Mouse (Mus musculus) large intestine, adult 2 months (tissue): ENCODE measurements around the gene March7. TPM values are rescaled to one million over a fixed set of nuclear protein-coding genes. Genes with fewer than 3 reads are reported as not detected.

Experiments used
- DNase-seq: peaks from one replicate; pipeline ENCODE4 v3.0.0-alpha.2; 2012; ENCODE audit warnings: low read depth, low spot score
- WGBS: fragments of 180-500 bp; shearing (Covaris S2); methylation state at CpG from one replicate; pipeline ENCODE4 v1.1.7; 2018; 5-methylcytosine and 5-hydroxymethylcytosine counted together
- polyA plus RNA-seq: library from polyadenylated mRNA; depleted of rRNA; stranded (reverse); fragments of >200 nt; gene quantifications from 2 replicates; pipeline ENCODE4 v1.2.3, GENCODE M21; 2012; rRNA removed

Gene March7
- 6.0 and 13.6 TPM in 2 replicates for polyA plus RNA-seq

DNA sequence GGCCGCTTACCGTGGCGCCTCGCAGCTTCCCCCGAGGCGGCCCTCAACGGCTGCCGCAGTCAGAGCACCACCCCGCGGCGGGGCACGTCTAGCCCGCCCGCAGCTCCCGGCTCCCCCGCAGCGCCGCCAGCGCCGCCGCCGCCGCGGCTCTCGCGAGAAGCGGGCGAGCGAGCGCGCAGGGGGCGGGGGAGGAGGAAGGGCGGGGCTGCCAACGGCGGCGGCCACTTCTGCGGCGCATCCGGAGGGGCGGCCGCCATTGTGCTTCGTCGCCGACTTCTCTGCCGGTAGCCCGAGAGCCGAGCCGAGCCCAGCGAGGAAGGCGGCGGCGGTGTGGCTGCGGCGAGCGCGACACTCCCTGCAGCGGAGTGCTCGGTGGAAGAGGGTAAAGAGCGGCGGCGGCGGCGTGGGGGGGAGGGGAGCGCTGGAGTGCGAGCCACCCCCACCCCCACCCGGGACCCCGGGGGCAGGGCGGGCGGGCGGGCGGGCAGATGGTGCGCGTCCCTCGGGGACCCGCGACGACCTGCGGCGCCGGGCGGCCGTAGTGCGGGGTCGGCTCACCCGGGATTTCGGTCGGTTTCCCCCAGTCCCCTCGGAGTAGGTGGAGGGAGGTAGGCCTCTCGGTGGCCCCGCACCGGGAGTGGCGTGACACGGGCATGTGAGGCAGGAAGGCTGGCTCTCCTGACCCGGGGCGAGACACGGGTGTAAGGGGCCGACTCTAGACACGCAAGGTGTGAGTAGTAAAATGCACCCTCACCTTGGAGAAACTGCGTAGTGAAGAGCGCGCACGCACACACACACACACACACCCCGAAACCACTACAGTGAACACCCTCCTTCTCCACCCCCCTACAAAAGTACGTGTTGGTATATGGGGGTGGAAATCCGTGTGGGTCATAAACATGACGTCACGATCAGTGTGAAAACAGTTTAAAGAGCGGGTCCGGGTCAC lies at the start of gene March7, which contains the start of gene Baz2b:
TSS of gene March7 (plus strand) at position 185 of the 949 bp plus-strand sequence.
TSS of gene Baz2b (minus strand) at position 137 of the 949 bp plus-strand sequence.
- WGBS: under 1% methylated on average over 93 of the region's 109 CpGs
- peak; percentile 66 for DNase-seq

DNA sequence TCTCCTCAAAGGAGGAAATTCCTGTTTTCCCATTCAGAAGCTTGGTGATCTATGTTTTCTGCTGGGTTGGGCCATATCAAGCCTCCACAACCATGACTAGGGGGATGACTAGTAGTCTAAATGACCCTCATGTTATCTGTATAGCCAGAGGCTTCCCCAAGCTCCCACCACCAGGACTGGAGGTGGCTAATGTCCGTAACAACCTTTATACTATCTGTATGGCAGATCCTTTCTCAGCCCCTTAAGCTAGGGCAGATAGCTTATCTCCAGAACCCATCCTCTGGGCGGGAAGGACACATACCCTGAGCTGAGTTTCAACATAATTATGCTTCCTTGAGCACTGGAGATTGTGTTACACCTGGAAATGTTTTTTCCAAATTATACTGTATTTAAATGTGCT lies 45.9 kb upstream of the March7 start:
- WGBS: 82% methylated on average over 2 of the region's 2 CpGs
- DNase-seq: no peak

DNA sequence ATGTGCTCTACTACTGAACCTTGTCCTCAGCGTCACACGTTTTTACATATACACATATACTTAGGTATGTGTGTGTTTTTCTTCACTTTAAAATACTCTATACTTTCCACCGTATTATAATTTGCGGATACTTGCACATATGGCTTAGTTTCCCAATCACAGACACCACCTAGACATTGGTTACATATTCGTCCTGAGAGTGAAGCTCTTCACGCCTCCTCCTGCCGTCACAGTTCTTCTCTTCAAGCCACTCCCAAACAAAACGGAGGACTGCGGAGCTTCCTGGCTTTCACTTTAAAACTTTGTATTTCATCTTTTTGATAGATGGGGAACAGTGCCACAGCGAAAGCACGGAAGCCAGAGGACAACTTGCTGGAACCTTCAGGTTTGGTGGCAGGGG lies 44.0 kb upstream of the March7 start:
- WGBS: 92% methylated on average over 11 of the region's 11 CpGs
- no peak for DNase-seq

DNA sequence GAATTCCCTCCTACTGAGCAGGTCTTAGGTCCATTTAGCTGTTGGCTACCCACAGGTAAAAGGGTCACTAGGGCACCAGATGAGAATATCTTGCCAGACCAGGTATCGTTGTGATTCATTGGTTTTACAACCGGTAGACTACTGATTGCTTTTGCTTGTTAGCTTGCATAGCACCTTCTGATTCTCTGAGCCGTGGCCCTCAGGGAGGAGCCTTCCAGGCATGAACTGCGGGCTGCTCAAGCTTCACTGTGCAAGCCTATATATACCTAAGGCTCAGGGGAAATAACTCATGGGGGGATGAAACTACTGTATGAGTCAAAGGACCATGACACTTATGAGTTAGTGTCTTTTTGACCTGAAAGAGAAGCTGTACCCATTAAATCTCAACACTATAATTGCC lies 42.8 kb upstream of the March7 start:
- DNase-seq: no peak
- 37% methylated on average over 4 of the region's 4 CpGs for WGBS

DNA sequence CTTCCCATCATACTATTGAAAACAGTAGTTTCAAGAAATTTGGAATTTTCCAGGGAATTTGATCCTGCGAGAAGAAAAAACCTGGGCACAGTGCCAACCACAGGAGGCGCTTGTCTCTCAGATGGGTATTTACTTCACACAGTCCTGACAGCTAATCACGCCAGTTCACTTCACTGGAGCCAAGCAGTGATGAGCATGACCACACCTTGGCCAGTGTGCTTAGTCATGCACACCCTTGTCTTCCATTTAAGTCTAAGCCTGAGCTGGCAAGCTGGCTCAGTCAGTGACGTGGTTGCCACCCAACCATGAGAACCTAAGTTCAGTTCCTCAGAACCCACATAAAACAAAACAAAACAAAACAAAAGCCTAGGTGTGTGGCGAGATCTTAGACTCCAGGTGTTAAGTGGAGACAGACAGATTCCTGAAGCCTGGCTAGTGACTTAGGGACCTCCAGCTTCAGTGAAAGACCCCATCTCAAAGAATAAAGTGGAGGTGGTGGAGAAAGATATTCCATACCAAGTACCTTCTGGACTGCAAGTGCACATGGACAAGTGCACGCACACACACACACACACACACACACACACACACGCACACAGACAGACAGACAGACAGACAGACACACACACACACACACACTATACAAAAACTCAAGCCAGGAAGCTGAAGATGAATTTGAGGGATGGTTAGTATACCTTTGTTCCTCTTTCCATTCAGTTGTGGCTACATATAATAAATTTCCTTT lies 37.7 kb upstream of the March7 start:
- DNase-seq: no peak
- 51% methylated on average over 7 of the region's 7 CpGs for WGBS

DNA sequence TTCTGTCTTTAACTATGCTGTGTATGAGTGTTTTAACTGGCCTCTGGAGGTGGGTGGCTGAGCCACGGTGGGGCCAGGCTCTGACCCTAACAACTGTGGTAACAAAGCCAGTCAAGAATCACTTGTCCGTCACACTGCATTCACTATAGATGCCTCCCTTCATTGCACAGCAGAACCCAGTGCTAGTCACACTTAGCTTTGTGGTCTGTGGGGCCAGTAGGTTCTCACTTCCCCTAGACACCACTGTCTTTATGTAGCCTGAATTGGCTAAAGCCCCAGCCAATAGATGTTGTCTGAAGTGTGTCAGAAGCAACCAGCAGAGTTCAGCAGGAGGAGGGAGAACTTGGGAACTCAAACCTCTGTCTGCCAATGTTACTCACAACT lies 37.2 kb upstream of the March7 start:
- 76% methylated on average over 2 of the region's 2 CpGs for WGBS

DNA sequence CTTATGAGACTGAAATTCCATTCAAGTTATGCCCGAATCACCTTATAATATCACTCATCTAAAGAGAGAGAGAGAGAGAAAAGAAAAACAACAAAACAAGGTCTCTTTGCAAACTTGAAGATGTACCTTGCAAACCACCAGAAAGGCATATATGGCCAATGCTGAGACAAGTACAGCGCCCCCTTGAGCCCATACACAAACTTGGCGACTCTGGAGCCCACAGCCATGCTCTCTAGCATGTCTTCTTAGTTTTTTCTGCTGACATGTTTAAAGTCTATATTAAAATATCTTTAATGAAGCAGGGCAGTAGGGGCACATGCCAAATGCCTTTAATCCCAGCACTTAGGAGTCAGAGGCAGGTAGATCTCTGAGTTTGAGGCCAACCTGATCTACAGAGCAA lies 36.5 kb upstream of the March7 start:
- WGBS: 69% methylated on average over 3 of the region's 3 CpGs

More for the DNA sequence above, 37.2 kb upstream of the March7 start:
- DNase-seq: no peak

DNA sequence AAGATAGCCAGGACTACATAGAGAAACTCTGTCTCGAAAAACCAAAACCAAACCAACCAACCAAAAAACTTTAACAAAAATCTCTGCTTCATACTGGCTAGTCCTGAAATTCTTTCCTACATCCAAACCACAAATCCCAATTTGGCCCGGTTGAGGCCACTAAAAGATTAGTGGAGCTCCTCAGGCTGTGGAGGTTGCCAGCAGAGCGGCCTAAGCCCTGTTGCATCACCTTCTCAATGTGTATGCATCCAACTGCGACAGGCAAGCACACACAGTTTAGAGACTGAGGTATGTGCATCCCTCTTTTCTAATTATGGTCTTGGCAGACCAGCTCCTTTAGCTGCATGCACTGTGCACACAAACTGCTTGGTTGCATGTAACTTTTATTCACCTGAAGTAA lies 36.1 kb upstream of the March7 start:
- DNase-seq: no peak
- WGBS: 83% methylated on average over 4 of the region's 4 CpGs

More for the DNA sequence above, 36.5 kb upstream of the March7 start:
- no peak for DNase-seq

DNA sequence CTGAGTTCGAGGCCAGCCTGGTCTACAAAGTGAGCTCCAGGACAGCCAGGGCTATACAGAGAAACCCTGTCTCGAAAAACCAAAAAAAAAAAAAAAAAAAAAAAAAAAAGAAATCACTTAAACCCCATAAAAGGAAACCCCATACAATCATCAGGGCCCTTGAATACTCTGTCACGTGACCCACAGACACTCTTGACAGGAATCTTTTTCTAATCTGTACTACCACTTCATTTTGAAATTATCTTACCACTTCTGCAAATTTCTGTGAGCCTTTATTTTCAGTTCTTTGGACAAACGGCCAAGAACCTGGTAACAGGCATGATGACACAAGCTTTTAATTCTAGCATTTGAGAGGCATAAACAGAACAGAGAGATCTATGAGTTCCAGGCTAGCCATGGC lies 34.6 kb upstream of the March7 start:
- 89% methylated on average over 3 of the region's 4 CpGs for WGBS
- no peak for DNase-seq

DNA sequence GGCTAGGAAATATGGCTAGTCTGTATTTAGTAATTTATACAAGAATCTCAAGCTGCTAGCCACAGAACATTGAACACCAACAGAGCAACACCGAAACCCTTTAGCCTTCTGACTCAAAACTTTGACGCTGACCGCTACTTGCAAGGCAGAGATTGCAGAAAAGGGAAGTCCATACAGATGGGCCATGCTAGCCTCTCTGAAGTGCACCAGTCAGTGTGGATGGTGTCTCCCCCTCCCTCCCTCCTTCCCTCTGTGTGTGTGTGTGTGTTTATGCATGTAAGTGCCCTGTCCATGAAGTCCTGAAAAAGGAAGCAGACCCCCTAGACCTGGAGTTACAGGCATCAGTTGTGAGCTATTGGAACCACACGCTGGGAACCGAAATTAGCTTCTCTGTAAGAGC lies 33.6 kb upstream of the March7 start:
- 83% methylated on average over 5 of the region's 5 CpGs for WGBS
- DNase-seq: no peak

DNA sequence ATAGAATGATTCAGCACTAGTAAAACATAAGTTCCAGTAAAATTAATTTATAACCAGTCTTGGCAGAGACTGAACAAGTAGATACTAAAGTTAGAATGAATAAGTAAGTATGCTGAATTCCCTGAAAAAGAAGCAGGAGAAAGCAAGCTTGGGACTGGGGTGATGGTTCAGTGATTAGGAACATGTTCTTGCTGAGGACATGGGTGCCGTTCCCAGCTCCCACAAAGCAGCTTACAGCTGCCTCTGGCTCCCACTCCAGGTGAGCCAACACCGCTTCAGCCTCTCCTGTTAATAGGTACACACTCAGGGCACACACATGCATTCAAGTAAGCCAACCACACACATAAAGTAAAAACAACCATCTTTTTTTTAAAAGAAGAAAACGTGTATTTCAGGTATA lies 32.2 kb upstream of the March7 start:
- 83% methylated on average over 3 of the region's 3 CpGs for WGBS
- DNase-seq: no peak

DNA sequence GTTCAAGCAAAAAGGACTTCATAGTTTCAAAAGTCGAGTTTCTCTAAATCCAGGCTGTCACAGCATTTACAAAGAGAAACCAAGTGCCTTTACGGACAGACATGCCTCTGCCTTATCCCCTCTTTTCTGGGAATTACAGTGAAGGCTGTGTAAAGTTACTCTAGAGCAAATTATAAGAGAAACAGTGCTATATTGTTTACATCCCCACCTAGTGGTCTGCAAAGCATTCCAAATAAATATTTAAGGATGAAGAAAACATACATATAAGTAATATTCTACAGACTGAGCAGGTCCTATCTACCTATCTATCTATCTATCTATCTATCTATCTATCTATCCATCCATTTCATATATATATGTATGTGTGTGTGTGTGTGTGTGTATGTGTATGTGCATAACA lies 28.0 kb upstream of the March7 start:
- WGBS: 49% methylated on average over 2 of the region's 2 CpGs
- no peak for DNase-seq

DNA sequence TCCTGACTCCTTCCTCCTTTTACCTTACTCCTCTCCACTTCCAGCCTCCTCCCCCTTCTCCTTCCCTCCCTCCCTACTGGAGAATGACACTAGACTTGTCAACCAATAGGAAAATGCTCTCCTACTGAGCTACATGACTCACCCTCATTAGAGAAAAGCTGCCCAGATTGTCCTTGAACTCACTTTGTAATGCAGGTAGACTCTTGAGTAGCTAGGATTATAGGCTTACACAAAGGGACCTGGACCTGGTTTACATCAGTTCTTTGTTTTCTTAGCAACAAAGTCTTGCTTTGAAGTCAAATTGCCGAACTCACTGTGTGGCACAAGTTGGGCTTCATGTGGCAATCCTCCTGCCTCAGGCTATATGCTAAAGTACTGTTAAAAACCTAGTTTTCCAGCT lies 12.8 kb upstream of the March7 start:
- no peak for DNase-seq
- 62% methylated on average over 1 of the region's 1 CpGs for WGBS

DNA sequence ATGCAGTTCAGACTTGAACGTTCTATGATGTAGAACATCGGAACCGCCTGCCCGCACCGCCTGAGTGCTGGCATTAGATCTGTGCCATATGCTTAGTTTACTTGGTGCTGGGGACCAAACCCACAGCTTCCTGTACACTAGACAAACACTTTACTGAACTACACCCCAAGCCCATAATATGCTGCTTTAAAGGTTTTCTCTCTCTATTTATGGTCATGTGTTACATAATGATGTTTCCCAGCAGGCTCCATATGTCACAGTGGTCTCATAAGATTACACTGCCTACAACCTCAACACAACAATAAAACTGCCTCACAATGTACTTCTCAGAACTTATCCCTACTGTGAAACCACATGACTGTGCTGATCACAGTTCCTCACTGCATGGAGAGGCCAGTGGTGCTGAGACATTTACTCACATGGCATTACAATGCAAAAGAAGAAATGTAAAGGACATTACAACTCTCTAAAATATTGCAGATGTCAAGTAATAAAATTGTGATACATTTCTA lies 9.6 kb upstream of the March7 start:
- 84% methylated on average over 5 of the region's 5 CpGs for WGBS
- no peak for DNase-seq

DNA sequence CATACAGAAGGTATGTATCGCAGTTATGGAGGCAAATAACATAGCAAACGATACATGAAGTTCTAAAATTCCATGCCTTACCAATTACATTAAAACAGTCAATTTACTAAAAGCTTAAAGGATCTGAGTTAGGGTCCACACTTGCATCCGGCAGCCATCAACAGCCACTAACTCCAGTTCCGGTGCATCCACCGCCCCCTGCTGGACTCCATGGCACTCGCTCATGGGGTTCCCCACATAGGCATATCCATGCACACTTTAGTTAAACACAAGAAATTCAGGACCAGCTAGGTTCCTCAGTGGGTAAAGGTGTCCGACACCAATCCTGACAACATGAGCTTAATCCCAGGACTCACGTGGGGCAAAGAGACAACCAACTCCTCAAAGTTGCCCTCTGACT lies 9.0 kb upstream of the March7 start:
- DNase-seq: no peak
- 69% methylated on average over 8 of the region's 8 CpGs for WGBS

DNA sequence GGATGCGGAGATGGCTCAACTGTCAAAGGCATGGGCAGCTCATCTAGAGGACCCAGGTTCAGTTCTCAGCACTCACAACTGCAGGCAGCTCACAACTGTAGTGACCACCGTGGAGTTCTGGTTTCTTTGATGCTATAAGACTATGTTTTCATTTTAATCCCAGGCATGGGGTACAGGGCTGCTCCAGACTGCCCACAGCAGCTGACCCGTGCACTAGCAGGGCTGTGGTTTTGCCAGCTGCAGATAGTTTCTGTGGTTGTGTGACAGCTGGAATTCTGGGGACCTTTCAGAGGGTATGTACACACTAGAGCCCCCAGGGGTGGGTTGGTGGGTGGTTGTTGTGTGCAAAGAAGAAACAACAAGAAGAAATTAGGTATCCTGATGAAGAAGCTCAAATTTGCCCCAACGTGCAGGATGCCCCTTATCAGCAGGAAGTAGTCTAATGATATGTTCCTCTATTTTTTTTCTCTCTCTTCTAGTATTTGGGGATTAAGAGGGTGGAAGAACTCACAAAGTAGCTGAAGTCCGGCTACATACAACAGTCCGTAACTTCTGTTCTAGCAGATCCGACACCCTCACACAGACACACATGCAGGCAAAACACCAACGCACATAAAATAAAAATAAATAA lies 6.7 kb upstream of the March7 start:
- no peak for DNase-seq
- 68% methylated on average over 8 of the region's 8 CpGs for WGBS

DNA sequence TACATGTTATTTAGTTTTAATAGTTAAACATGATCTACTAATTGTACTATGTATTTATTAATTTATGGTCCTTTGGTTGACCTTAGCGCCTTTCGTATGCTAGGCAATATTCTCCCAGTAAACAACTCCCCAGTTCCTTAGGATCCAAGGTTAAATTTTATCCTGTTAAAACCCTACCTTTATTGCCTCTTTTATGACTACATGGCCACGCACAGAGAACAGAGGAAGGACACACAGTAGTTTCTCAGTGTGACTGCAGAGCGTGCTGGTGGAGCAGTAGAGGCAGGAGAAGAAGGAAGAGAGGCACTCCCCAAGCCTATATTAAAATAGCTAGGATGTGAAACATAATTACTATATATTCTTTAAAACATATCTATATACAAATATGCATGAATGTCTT lies 6.0 kb upstream of the March7 start:
- peak; percentile 63 for DNase-seq
- WGBS: 29% methylated on average over 4 of the region's 4 CpGs

DNA sequence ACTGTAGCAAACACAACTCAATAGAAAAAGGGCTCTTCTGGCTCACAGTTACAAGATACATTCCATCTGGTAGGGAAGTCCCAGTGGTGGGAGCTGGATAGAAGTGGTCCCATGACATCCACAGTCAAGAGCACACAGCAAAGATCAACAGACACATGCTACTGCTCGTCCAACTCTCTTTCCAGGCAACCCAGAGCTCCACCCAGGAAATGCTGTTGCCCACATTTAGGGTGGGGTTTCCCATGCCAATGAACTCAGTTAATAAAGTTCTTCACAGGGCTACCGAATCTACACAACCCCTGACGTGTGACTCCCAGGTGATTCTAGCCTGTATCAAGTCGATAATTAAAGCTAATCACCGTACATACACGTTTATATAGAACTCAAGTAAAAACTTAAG lies 5.5 kb upstream of the March7 start:
- no peak for DNase-seq
- 48% methylated on average over 6 of the region's 6 CpGs for WGBS

DNA sequence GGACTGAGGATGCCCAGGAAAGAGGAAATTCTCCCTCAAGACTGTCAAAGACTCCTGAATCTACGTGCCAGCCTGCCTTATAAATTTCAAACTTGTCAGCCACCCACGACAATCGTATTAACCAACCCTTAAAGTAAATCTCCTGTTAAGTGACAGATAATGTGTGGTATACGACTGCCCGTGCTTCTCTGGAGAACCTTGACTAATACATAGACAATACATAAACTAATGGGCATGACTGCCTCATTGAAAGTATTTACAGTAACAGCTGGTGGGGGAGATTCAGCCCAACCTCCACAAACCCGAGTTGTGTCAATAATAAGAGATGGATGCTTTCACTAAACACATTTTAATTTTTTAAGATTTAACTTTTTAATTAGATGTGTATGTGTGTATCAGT lies 3.9 kb upstream of the March7 start:
- no peak for DNase-seq
- WGBS: 84% methylated on average over 6 of the region's 6 CpGs

DNA sequence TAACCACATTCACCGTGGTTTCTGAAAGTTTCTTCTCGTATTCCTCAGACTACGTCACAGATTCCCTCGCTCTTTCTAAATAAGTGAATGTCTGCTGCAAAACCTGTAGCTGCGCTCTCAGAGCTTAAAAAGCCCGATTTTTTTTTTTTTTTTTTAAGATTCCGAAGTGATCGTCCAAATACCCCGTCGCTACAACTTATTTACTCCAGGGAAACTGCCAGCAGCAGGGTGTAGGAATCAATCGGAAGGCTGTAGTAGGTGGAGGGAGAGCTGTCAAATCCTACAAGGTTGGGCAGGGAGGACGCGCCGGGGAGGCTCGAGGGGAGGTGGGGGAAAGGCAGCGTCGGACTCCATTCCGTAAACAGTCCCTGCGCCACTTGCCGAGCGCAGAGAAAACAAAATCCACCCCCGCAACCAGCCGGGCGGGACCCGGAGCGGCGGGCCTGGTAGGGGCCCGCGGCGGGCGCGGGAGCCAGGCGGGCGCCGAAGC lies 520 bp upstream of the March7 start:
- under 1% methylated on average over 32 of the region's 35 CpGs for WGBS
- DNase-seq: no peak
